Mouse (Mus musculus) limb, embryonic 14.5 days (tissue): ENCODE data around the gene Zbtb44. TPM values are rescaled to one million over a fixed set of nuclear protein-coding genes. Genes with fewer than 3 reads are reported as not detected.
A peak's percentile ranks its signal among the peaks of the same experiment; 100 is the strongest.

Source experiments
- ATAC-seq: fragments of 200-750 bp; cut with Nextera tagmentation; 2 replicates; pipeline ENCODE4 v1.8.0; 2017; ENCODE audit warnings: low read depth, moderate number of reproducible peaks, moderate TSS enrichment; ENCODE audit not compliant: low FRiP score
- DNase-seq: peaks from one replicate; pipeline ENCODE4 v3.0.0-alpha.2; 2015; ENCODE audit warnings: low spot score
- H3K27ac ChIP-seq: fragments of 300-500 bp; sonication (generic); replicated peaks from 2 replicates; pipeline ENCODE4 v1.5.1; 2014; ENCODE audit warnings: low read depth, mild to moderate bottlenecking, low read length, moderate library complexity, mixed read lengths
- H3K27me3 ChIP-seq: fragments of 300-500 bp; sonication (generic); 2 replicates; pipeline ENCODE4 v1.6.1; 2014; ENCODE audit warnings: low read length, mixed read lengths; ENCODE audit not compliant: control insufficient read depth, insufficient read depth
- H3K36me3 ChIP-seq: fragments of 300-500 bp; sonication (generic); 2 replicates; pipeline ENCODE4 v1.6.1; 2014; ENCODE audit warnings: mild to moderate bottlenecking, low read length, moderate library complexity, mixed read lengths; ENCODE audit not compliant: control insufficient read depth, insufficient read depth
- H3K4me1 ChIP-seq: fragments of 300-500 bp; sonication (generic); 2 replicates; pipeline ENCODE4 v1.6.1; 2014; ENCODE audit warnings: antibody characterized with exemption, low read length, mixed read lengths; ENCODE audit not compliant: control insufficient read depth, insufficient read depth
- H3K4me2 ChIP-seq: fragments of 300-500 bp; sonication (generic); replicated peaks from 2 replicates; pipeline ENCODE4 v1.6.1; 2014; ENCODE audit warnings: low read depth, mild to moderate bottlenecking, low read length, moderate library complexity; ENCODE audit not compliant: severe bottlenecking
- H3K4me3 ChIP-seq: fragments of 300-500 bp; sonication (generic); replicated peaks from 2 replicates; pipeline ENCODE4 v1.5.1; 2014; ENCODE audit warnings: low read length
- H3K9ac ChIP-seq: fragments of 300-500 bp; sonication (generic); 2 replicates; pipeline ENCODE4 v1.6.1; 2014; ENCODE audit warnings: mild to moderate bottlenecking, low read depth, low read length, moderate library complexity; ENCODE audit not compliant: severe bottlenecking
- H3K9me3 ChIP-seq: fragments of 300-500 bp; sonication (generic); 2 replicates; pipeline ENCODE4 v1.6.1; 2016; ENCODE audit warnings: low read length; ENCODE audit not compliant: control insufficient read depth
- POLR2A ChIP-seq: fragments of 200-500 bp; IDR thresholded peaks from 2 replicates; pipeline ENCODE4 v1.8.0; 2012; ENCODE audit warnings: inconsistent platforms, mild to moderate bottlenecking, moderate library complexity, borderline replicate concordance; ENCODE audit not compliant: insufficient read depth, insufficient read length; ENCODE audit errors: extremely low read depth
- WGBS: fragments of 180-500 bp; shearing (Covaris S2); extraction: QIAGEN DNeasy Blood & Tissue Kit; methylation state at CpG from one replicate; pipeline ENCODE4 v1.1.7; 2014; 5-methylcytosine and 5-hydroxymethylcytosine counted together
- polyA plus RNA-seq, 2 experiments: library from polyadenylated mRNA; depleted of rRNA in 1 of 2; stranded (reverse) in 1 of 2; unstranded in 1 of 2; fragments of >200 nt; fragmentation: Nextera tagmentation in 1 of 2; extraction: Ambion mirVana in 1 of 2; gene quantifications; 2 replicates each; pipeline versions ENCODE4 v1.2.1 to v1.2.3; 2012 to 2014

Zbtb44 gene
- polyA plus RNA-seq (2012; rRNA removed) = 8.3 and 8.7 TPM in 2 replicates
- 6.9 and 7.8 TPM in 2 replicates for polyA plus RNA-seq (2014; fragmentation: Nextera tagmentation; extraction: Ambion mirVana)

GRCm38 (mm10) chr9:31030532-31031413 is at the start of gene Zbtb44:
Gene Zbtb44, plus strand, starts transcription at chr9:31030644.
- peak within 1 kb of the TSS; percentile 62 for H3K4me2 ChIP-seq
- H3K27ac ChIP-seq = peak within 1 kb of the TSS; percentile 98
- no peaks in the 10 kb centered on the region for H3K36me3 ChIP-seq
- peak within 1 kb of the TSS; percentile 86 for H3K4me3 ChIP-seq
- H3K4me1 ChIP-seq = peaks cover 14% of the 10 kb centered on the region
- no peak for TF ChIP-seq POLR2A
- H3K9me3 ChIP-seq = no peaks in the 10 kb centered on the region
- ATAC-seq (peak; percentile 88), DNase-seq (peak; percentile 23)
- H3K9ac ChIP-seq = peak within 1 kb of the TSS; percentile 97
- H3K27me3 ChIP-seq = no peaks in the 10 kb centered on the region
- under 1% methylated on average over 43 of the region's 79 CpGs for WGBS

- 18% methylated on average over 6 of the region's 6 CpGs for WGBS
- Histone ChIP-seq H3K36me3 (no peaks in the 10 kb centered on the region), H3K4me1 (peaks cover 12% of the 10 kb centered on the region), H3K9me3 (no peaks in the 10 kb centered on the region), H3K27ac (no peak overlapping the region; the same call in 1 of the 2 replicates), H3K9ac (no peak overlapping the region), H3K27me3 (no peaks in the 10 kb centered on the region), H3K4me3 (no peak overlapping the region), H3K4me2 (no peak overlapping the region)
- peak; percentile 65 for DNase-seq
- peak; percentile 81 for ATAC-seq
- TF ChIP-seq POLR2A = no peak
These were observed 44.7 kb upstream of the Zbtb44 start for GRCm38 (mm10) chr9:30985782-30986181.

GRCm38 (mm10) chr9:30993106-30993505 is 37.3 kb upstream of the Zbtb44 start:
- H3K4me2 ChIP-seq = no peak overlapping the region
- WGBS = 81% methylated on average over 5 of the region's 5 CpGs
- H3K27me3 ChIP-seq = no peaks in the 10 kb centered on the region
- H3K27ac ChIP-seq = no peak overlapping the region
- no peaks in the 10 kb centered on the region for H3K4me1 ChIP-seq
- ATAC-seq = no peak
- H3K4me3 ChIP-seq = no peak overlapping the region
- H3K36me3 ChIP-seq = no peaks in the 10 kb centered on the region
- TF ChIP-seq POLR2A = no peak
- H3K9me3 ChIP-seq = no peaks in the 10 kb centered on the region
- DNase-seq = no peak
- H3K9ac ChIP-seq = no peak overlapping the region

GRCm38 (mm10) chr9:30996590-30997562 is 33.6 kb upstream of the Zbtb44 start:
- no peak overlapping the region for H3K9ac ChIP-seq
- 73% methylated on average over 12 of the region's 12 CpGs for WGBS
- DNase-seq = no peak
- TF ChIP-seq POLR2A = no peak
- no peaks in the 10 kb centered on the region for H3K36me3 ChIP-seq
- no peaks in the 10 kb centered on the region for H3K27me3 ChIP-seq
- no peak for ATAC-seq
- no peaks in the 10 kb centered on the region for H3K4me1 ChIP-seq
- H3K4me3 ChIP-seq = no peak overlapping the region
- no peaks in the 10 kb centered on the region for H3K9me3 ChIP-seq
- no peak overlapping the region for H3K27ac ChIP-seq
- H3K4me2 ChIP-seq = no peak overlapping the region

- H3K9ac ChIP-seq = no peak overlapping the region
- no peaks in the 10 kb centered on the region for H3K4me1 ChIP-seq
- 64% methylated on average over 10 of the region's 10 CpGs for WGBS
- H3K36me3 ChIP-seq = no peaks in the 10 kb centered on the region
- no peaks in the 10 kb centered on the region for H3K9me3 ChIP-seq
- no peaks in the 10 kb centered on the region for H3K27me3 ChIP-seq
- H3K4me3 ChIP-seq = no peak overlapping the region
- ATAC-seq (no peak), DNase-seq (no peak)
- TF ChIP-seq POLR2A = no peak
- no peak overlapping the region for H3K27ac ChIP-seq
- no peak overlapping the region for H3K4me2 ChIP-seq
These were observed 29.8 kb upstream of the Zbtb44 start for GRCm38 (mm10) chr9:31000641-31001040.
